Mouse (Mus musculus) cerebral cortex, adult 2 months (tissue): ENCODE data around the gene Mgat4c.

Experiments used
- WGBS: fragments of 180-500 bp; shearing (Covaris S2); methylation state at CpG from one replicate; pipeline ENCODE4 v1.1.7; 2018; 5-methylcytosine and 5-hydroxymethylcytosine counted together

The Mgat4c gene

GRCm38 (mm10) chr10:101681437-101681912, at the start of gene Mgat4c:
Gene Mgat4c (plus strand): TSS chr10:101681487.
- 20% methylated on average over 6 of the region's 6 CpGs for whole genome bisulfite sequencing

GRCm38 (mm10) chr10:101635266-101635665, 46.0 kb upstream of the Mgat4c start:
- WGBS: 86% methylated on average over 6 of the region's 6 CpGs

- 50% methylated on average over 2 of the region's 2 CpGs for WGBS
Observed at GRCm38 (mm10) chr10:101641048-101641447, 40.2 kb upstream of the Mgat4c start.

GRCm38 (mm10) chr10:101681914-101682313, 627 bp downstream of the Mgat4c start:
- 23% methylated on average over 5 of the region's 5 CpGs for WGBS

- 90% methylated on average over 3 of the region's 3 CpGs for WGBS
Observed at GRCm38 (mm10) chr10:101761828-101762227, 80.5 kb downstream of the Mgat4c start.

GRCm38 (mm10) chr10:101770688-101771087, 89.4 kb downstream of the Mgat4c start:
- WGBS: 40% methylated on average over 1 of the region's 1 CpGs

- 42% methylated on average over 4 of the region's 4 CpGs for WGBS
Observed at GRCm38 (mm10) chr10:101771157-101771556, 89.9 kb downstream of the Mgat4c start.

GRCm38 (mm10) chr10:101783161-101783744, 102.0 kb downstream of the Mgat4c start:
- WGBS: 56% methylated on average over 3 of the region's 3 CpGs

GRCm38 (mm10) chr10:101795507-101795906, 114.2 kb downstream of the Mgat4c start:
- WGBS: 94% methylated on average over 1 of the region's 1 CpGs

GRCm38 (mm10) chr10:101798831-101799474, 117.7 kb downstream of the Mgat4c start:
- WGBS: 38% methylated on average over 2 of the region's 2 CpGs

GRCm38 (mm10) chr10:101808768-101809167, 127.5 kb downstream of the Mgat4c start:
- 57% methylated on average over 2 of the region's 2 CpGs for WGBS

GRCm38 (mm10) chr10:101816902-101817301, 135.6 kb downstream of the Mgat4c start:
- WGBS: 40% methylated on average over 5 of the region's 5 CpGs

GRCm38 (mm10) chr10:101827944-101828343, 146.7 kb downstream of the Mgat4c start:
- 84% methylated on average over 2 of the region's 2 CpGs for WGBS

GRCm38 (mm10) chr10:101856115-101856514, 174.8 kb downstream of the Mgat4c start:
- WGBS: 69% methylated on average over 2 of the region's 2 CpGs

- WGBS: 77% methylated on average over 1 of the region's 1 CpGs
Observed at GRCm38 (mm10) chr10:101889866-101890265, 208.6 kb downstream of the Mgat4c start.

- 56% methylated on average over 4 of the region's 4 CpGs for WGBS
Observed at GRCm38 (mm10) chr10:101997612-101998011, 316.3 kb downstream of the Mgat4c start.

- 75% methylated on average over 2 of the region's 2 CpGs for WGBS
Observed at GRCm38 (mm10) chr10:102042513-102042912, 361.2 kb downstream of the Mgat4c start.

- WGBS: 93% methylated on average over 3 of the region's 3 CpGs
Observed at GRCm38 (mm10) chr10:102056218-102056617, 374.9 kb downstream of the Mgat4c start.

- WGBS: 55% methylated on average over 2 of the region's 2 CpGs
Observed at GRCm38 (mm10) chr10:102056975-102057565, 375.8 kb downstream of the Mgat4c start.

- 81% methylated on average over 1 of the region's 1 CpGs for WGBS
Observed at GRCm38 (mm10) chr10:102123153-102123552, 441.9 kb downstream of the Mgat4c start.

GRCm38 (mm10) chr10:102127340-102127739, 446.1 kb downstream of the Mgat4c start:
- 78% methylated on average over 4 of the region's 4 CpGs for WGBS

- WGBS: 65% methylated on average over 5 of the region's 5 CpGs
Observed at GRCm38 (mm10) chr10:102154865-102155264, 473.6 kb downstream of the Mgat4c start.

GRCm38 (mm10) chr10:102155853-102156252, 474.6 kb downstream of the Mgat4c start:
- 64% methylated on average over 1 of the region's 1 CpGs for WGBS
